Mouse (Mus musculus) C2C12 (cell line): ENCODE results near the gene Usp13. TPM values are rescaled to one million over a fixed set of nuclear protein-coding genes. Genes with fewer than 3 reads are reported as not detected.

ENCODE experiments used
- H3K27me3 ChIP-seq: one replicate; pipeline ENCODE4 v1.6.1; 2011; ENCODE audit not compliant: control insufficient read depth, insufficient read depth, insufficient read length
- H3K36me3 ChIP-seq: one replicate; pipeline ENCODE4 v1.6.1; 2011; ENCODE audit not compliant: control insufficient read depth, insufficient read depth
- H3K4me3 ChIP-seq: one replicate; pipeline ENCODE4 v1.5.1; 2011; ENCODE audit warnings: mild to moderate bottlenecking, control low read depth; ENCODE audit not compliant: poor library complexity, insufficient read depth, severe bottlenecking
- H3K79me2 ChIP-seq: one replicate; pipeline ENCODE4 v1.6.1; 2011; ENCODE audit not compliant: control insufficient read depth, insufficient read depth
- H3K79me3 ChIP-seq: one replicate; pipeline ENCODE4 v1.6.1; 2011; ENCODE audit warnings: low read depth, control low read depth
- H3ac ChIP-seq: one replicate; pipeline ENCODE3; 2011; ENCODE audit warnings: low read depth; ENCODE audit not compliant: control insufficient read depth, insufficient read length
- CEBPB ChIP-seq: IDR thresholded peaks from one replicate; pipeline ENCODE4 v1.6.1; 2011; ENCODE audit warnings: low read depth, mild to moderate bottlenecking, control low read depth, moderate library complexity
- CTCF ChIP-seq: IDR thresholded peaks from one replicate; pipeline ENCODE4 v1.5.1; 2011; ENCODE audit not compliant: control insufficient read depth, insufficient read depth, insufficient read length
- FOSL1 ChIP-seq: IDR thresholded peaks from one replicate; pipeline ENCODE4 v1.8.0; 2011; ENCODE audit warnings: mild to moderate bottlenecking, low read length; ENCODE audit not compliant: poor library complexity, insufficient read depth, severe bottlenecking
- MAX ChIP-seq: IDR thresholded peaks from one replicate; pipeline ENCODE4 v1.6.1; 2011; ENCODE audit warnings: mild to moderate bottlenecking, control low read depth
- MYOD1 ChIP-seq: IDR thresholded peaks from one replicate; pipeline ENCODE4 v1.6.1; 2011; ENCODE audit warnings: low read depth; ENCODE audit not compliant: control insufficient read depth, insufficient read length
- MYOG ChIP-seq: IDR thresholded peaks from one replicate; pipeline ENCODE4 v1.6.1; 2011; ENCODE audit not compliant: control insufficient read depth, insufficient read length; ENCODE audit errors: extremely low read depth
- USF1 ChIP-seq: IDR thresholded peaks from one replicate; pipeline ENCODE4 v1.6.1; 2011; ENCODE audit warnings: low read depth, mild to moderate bottlenecking, control low read depth, moderate library complexity
- polyA plus RNA-seq: library from polyadenylated mRNA; unstranded; fragments of >200 nt; fragmentation: generic; extraction: Trizol; gene quantifications from one replicate; pipeline ENCODE4 v1.2.1, GENCODE M21; 2012; ENCODE audit warnings: missing spikeins

Usp13 gene
- polyA plus RNA-seq, 1 experiment = 2.4 TPM

- TF ChIP-seq MYOD1 (no peak), CEBPB (no peak), MYOG (no peak), USF1 (no peak), MAX (no peak), FOSL1 (no peak)
- no peaks in the 10 kb centered on the region for H3K36me3 ChIP-seq
Measured at GRCm38 (mm10) chr3:32947486-32947885, 130.1 kb downstream of the Usp13 start.

DNA sequence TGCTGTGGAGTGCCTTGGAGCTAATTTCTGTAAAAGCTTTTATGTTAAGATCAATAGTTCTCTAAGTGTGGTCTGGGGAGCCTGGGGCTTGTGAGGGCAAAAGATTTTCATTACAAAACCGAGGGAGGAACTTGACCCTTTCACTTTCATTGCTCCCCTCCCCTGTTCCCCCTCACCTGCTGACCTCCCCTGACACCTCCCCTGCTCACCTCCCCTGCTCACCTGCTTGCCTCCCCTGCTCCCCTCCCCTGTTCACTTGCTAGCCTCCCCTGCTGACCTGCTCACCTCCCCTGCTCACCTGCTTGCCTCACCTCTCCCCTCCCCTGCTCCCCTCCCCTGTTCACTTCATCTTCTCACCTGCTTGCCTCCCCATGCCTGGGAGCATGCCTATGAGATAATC is 134.0 kb downstream of the Usp13 start:
- no peaks in the 10 kb centered on the region for H3K79me3 ChIP-seq
- H3K36me3 ChIP-seq = no peaks in the 10 kb centered on the region
- peaks cover 4% of the 10 kb centered on the region for H3K27me3 ChIP-seq
- no peak overlapping the region for H3K4me3 ChIP-seq
- H3K79me2 ChIP-seq = no peaks in the 10 kb centered on the region
- H3ac ChIP-seq = no peak overlapping the region
- TF ChIP-seq MYOG (no peak), CEBPB (no peak), CTCF (no peak), FOSL1 (no peak), MYOD1 (no peak), USF1 (no peak), MAX (no peak)

More at GRCm38 (mm10) chr3:32947486-32947885, 130.1 kb downstream of the Usp13 start:
- Histone ChIP-seq H3K79me2 (no peaks in the 10 kb centered on the region), H3K27me3 (peaks cover 9% of the 10 kb centered on the region), H3K79me3 (no peaks in the 10 kb centered on the region), H3ac (no peak overlapping the region), H3K4me3 (no peak overlapping the region)

- Histone ChIP-seq H3K4me3 (no peak overlapping the region), H3K36me3 (no peaks in the 10 kb centered on the region), H3K79me3 (no peaks in the 10 kb centered on the region), H3K27me3 (no peaks in the 10 kb centered on the region), H3K79me2 (no peaks in the 10 kb centered on the region), H3ac (no peak overlapping the region)
- TF ChIP-seq MYOG (no peak), CEBPB (no peak), MYOD1 (no peak), FOSL1 (no peak), CTCF (no peak), MAX (no peak), USF1 (no peak)
Measured at GRCm38 (mm10) chr3:32961494-32961893, 144.1 kb downstream of the Usp13 start.

GRCm38 (mm10) chr3:32965528-32965927 is 148.2 kb downstream of the Usp13 start:
- TF ChIP-seq CEBPB (no peak), MAX (no peak), USF1 (no peak), CTCF (no peak), MYOD1 (no peak), FOSL1 (no peak), MYOG (no peak)
- Histone ChIP-seq H3K4me3 (no peak overlapping the region), H3K79me3 (no peaks in the 10 kb centered on the region), H3K27me3 (no peaks in the 10 kb centered on the region), H3ac (no peak overlapping the region), H3K79me2 (no peaks in the 10 kb centered on the region), H3K36me3 (no peaks in the 10 kb centered on the region)

- Histone ChIP-seq H3K4me3 (no peak overlapping the region), H3K36me3 (no peaks in the 10 kb centered on the region), H3K79me3 (no peaks in the 10 kb centered on the region), H3K79me2 (no peaks in the 10 kb centered on the region), H3K27me3 (no peaks in the 10 kb centered on the region), H3ac (no peak overlapping the region)
- TF ChIP-seq CEBPB (no peak), MYOG (no peak), MAX (no peak), USF1 (no peak), CTCF (no peak), FOSL1 (no peak), MYOD1 (no peak)
Measured at GRCm38 (mm10) chr3:32968671-32969425, 151.5 kb downstream of the Usp13 start.
